In genomic region chr7:67644291-67644690, GRCm38 (mm10) we compare ENCODE assay signal across 8 mouse cellular contexts. TPM values are rescaled to one million over a fixed set of nuclear protein-coding genes. Genes with fewer than 3 reads are reported as not detected.
A peak's percentile ranks its signal among the peaks of the same experiment; 100 is the strongest.
DNase-seq lines count a peak whose midpoint lies in the region; ATAC-seq and TF ChIP-seq lines count a peak whose summit lies in the region.

No protein-coding gene starts in this region.

- H3K4me2 ChIP-seq in lung, postnatal 0 days (replicated peaks; ENCODE audit: low read depth, low read length) = peak overlapping the region; percentile 76
- H3K4me2 ChIP-seq in intestine, postnatal 0 days (replicated peaks; ENCODE audit: low read depth) = peak overlapping the region; percentile 83
- peak overlapping the region; percentile 63 for H3K4me2 ChIP-seq in stomach, embryonic 14.5 days (replicated peaks; ENCODE audit: low read depth, low read length)

- H3K27me3 ChIP-seq in lung, postnatal 0 days (replicated peaks; ENCODE audit: insufficient read depth, low read length) = no peaks in the 10 kb centered on the region
- no peaks in the 10 kb centered on the region for H3K27me3 ChIP-seq in intestine, postnatal 0 days (replicated peaks; ENCODE audit: control insufficient read depth, insufficient read depth, low read length)
- no peaks in the 10 kb centered on the region for H3K27me3 ChIP-seq in stomach, embryonic 14.5 days (ENCODE audit: control insufficient read depth, insufficient read depth, low read length)

- WGBS in lung, postnatal 0 days = 39% methylated on average over 8 of the region's 8 CpGs
- 37% methylated on average over 8 of the region's 8 CpGs for WGBS in intestine, postnatal 0 days
- 40% methylated on average over 8 of the region's 8 CpGs for WGBS in stomach, embryonic 14.5 days

- H3K27ac ChIP-seq in lung, postnatal 0 days (ENCODE audit: low read length) = no peak overlapping the region
- H3K27ac ChIP-seq in intestine, postnatal 0 days (ENCODE audit: low read depth, low read length) = no peak overlapping the region
- H3K27ac ChIP-seq in stomach, embryonic 14.5 days (ENCODE audit: low read length) = no peak overlapping the region

- no peak for ATAC-seq in CD4-positive, CD25-positive, alpha-beta regulatory T cell, adult 4 months
- ATAC-seq in lung, postnatal 0 days = no peak
- no peak for ATAC-seq in intestine, postnatal 0 days
- no peak for ATAC-seq in stomach, embryonic 14.5 days (ENCODE audit: insufficient number of reproducible peaks, insufficient read depth, low FRiP score, low read depth)

- peak overlapping the region; percentile 69 for H3K4me3 ChIP-seq in lung, postnatal 0 days (ENCODE audit: low read depth, low read length)
- H3K4me3 ChIP-seq in intestine, postnatal 0 days (ENCODE audit: low read depth, low read length) = peak overlapping the region; percentile 80
- peak overlapping the region; percentile 73 for H3K4me3 ChIP-seq in stomach, embryonic 14.5 days (ENCODE audit: low read depth, low read length)

- intact Hi-C loops in left cerebral cortex, postnatal 10 days (cut with DNase I) = no loop called here

- DNase-seq in CD4-positive, CD25-positive, alpha-beta regulatory T cell, adult 2 months (ENCODE audit: low read depth, low spot score) = peak; percentile 15
- DNase-seq in lung, postnatal 0 days (ENCODE audit: low spot score) = no peak
- DNase-seq in lung, adult 18-20 months = no peak
- no peak for DNase-seq in gastrocnemius, postnatal 10 days
- DNase-seq in left cerebral cortex, postnatal 10 days (ENCODE audit: extremely low spot score in 1 of 2, low spot score in 2 of 2) = no peak

- peak overlapping the region; percentile 87 for H3K9ac ChIP-seq in lung, postnatal 0 days (replicated peaks; ENCODE audit: low read depth)
- H3K9ac ChIP-seq in intestine, postnatal 0 days (ENCODE audit: low read depth, low read length) = no peak overlapping the region
- H3K9ac ChIP-seq in stomach, embryonic 14.5 days (replicated peaks; ENCODE audit: low read depth, low read length) = peak overlapping the region; percentile 38; the same call in 1 of the 2 replicates

- no peak for TF ChIP-seq CTCF in lung, postnatal 0 days (IDR thresholded peaks at IDR 0.05)
- no peak for TF ChIP-seq CTCF in intestine, postnatal 0 days (IDR thresholded peaks at IDR 0.05; ENCODE audit: low read depth)

- 0 out of 2 replicates have a peak, but pooled peaks cover 6% of the 10 kb centered on the region for H3K36me3 ChIP-seq in lung, postnatal 0 days (ENCODE audit: insufficient read depth, low read length)
- peaks cover 3% of the 10 kb centered on the region; the same call in 1 of the 2 replicates for H3K36me3 ChIP-seq in intestine, postnatal 0 days (ENCODE audit: control insufficient read depth, insufficient read depth)
- H3K36me3 ChIP-seq in stomach, embryonic 14.5 days (ENCODE audit: control insufficient read depth, insufficient read depth, low read length) = peaks cover 4% of the 10 kb centered on the region; the same call in 1 of the 2 replicates

- no peaks in the 10 kb centered on the region for H3K9me3 ChIP-seq in lung, postnatal 0 days (ENCODE audit: low read length)
- H3K9me3 ChIP-seq in intestine, postnatal 0 days (ENCODE audit: control insufficient read depth) = no peaks in the 10 kb centered on the region
- H3K9me3 ChIP-seq in stomach, embryonic 14.5 days (ENCODE audit: control insufficient read depth, low read depth, low read length) = no peaks in the 10 kb centered on the region

- H3K4me1 ChIP-seq in lung, postnatal 0 days (ENCODE audit: insufficient read depth, low read depth, low read length) = peaks cover 3% of the 10 kb centered on the region; the same call in 1 of the 2 replicates
- 0 out of 2 replicates have a peak, but pooled peaks cover 2% of the 10 kb centered on the region for H3K4me1 ChIP-seq in intestine, postnatal 0 days (replicated peaks; ENCODE audit: control insufficient read depth, insufficient read depth, low read length)
- peaks cover 14% of the 10 kb centered on the region for H3K4me1 ChIP-seq in stomach, embryonic 14.5 days (ENCODE audit: control insufficient read depth, insufficient read depth, low read length)

- no peak for TF ChIP-seq EP300 in lung, postnatal 0 days (IDR thresholded peaks at IDR 0.05)

RNA-seq across cellular contexts. Expression of gene Lrrc28, which starts 0.8 kb away (rescaled TPM):
- polyA plus RNA-seq in CD4-positive, CD25-positive, alpha-beta regulatory T cell, adult 4 months (2017; shearing (Covaris generic)) = 10 to 100 TPM; 16.8 to 23.5 TPM
- 13.4 and 14.0 TPM in 2 replicates for polyA plus RNA-seq in lung, postnatal 0 days (2015; fragmentation: Nextera tagmentation; extraction: Ambion mirVana)
- 16.1 and 17.2 TPM in 2 replicates for polyA plus RNA-seq in intestine, postnatal 0 days (2015; fragmentation: Nextera tagmentation; extraction: Ambion mirVana)
- 13.2 and 15.7 TPM in 2 replicates for polyA plus RNA-seq in stomach, embryonic 14.5 days (2014; fragmentation: Nextera tagmentation; extraction: Ambion mirVana)
- total RNA-seq in gastrocnemius, postnatal 10 days (2021) = 10 to 100 TPM; 15.8 to 17.7 TPM
- 10 to 100 TPM; 38.4 to 43.5 TPM for total RNA-seq in left cerebral cortex, postnatal 10 days (2021)

RNA-seq across cellular contexts. Expression of gene Ttc23, which starts 2.9 kb away (rescaled TPM):
- polyA plus RNA-seq in CD4-positive, CD25-positive, alpha-beta regulatory T cell, adult 4 months (2017; shearing (Covaris generic)) = 1 to 10 TPM; 1.7 to 1.8 TPM
- 14.4 and 17.3 TPM in 2 replicates for polyA plus RNA-seq in lung, postnatal 0 days (2015; fragmentation: Nextera tagmentation; extraction: Ambion mirVana)
- 8.6 and 9.4 TPM in 2 replicates for polyA plus RNA-seq in intestine, postnatal 0 days (2015; fragmentation: Nextera tagmentation; extraction: Ambion mirVana)
- polyA plus RNA-seq in stomach, embryonic 14.5 days (2014; fragmentation: Nextera tagmentation; extraction: Ambion mirVana) = 37.4 and 38.6 TPM in 2 replicates
- total RNA-seq in gastrocnemius, postnatal 10 days (2021) = 10 to 100 TPM; 24.7 to 27.2 TPM
- total RNA-seq in left cerebral cortex, postnatal 10 days (2021) = 1 to 10 TPM; 9.0 TPM
